Mouse (Mus musculus) midbrain, embryonic 14.5 days (tissue): ENCODE results near the gene Gm16506. TPM values are rescaled to one million over a fixed set of nuclear protein-coding genes. Genes with fewer than 3 reads are reported as not detected.
"Not testable (repeated sequence)": the region's sequence is repeated elsewhere in the genome, so short reads cannot be mapped to it uniquely, and the experiment has no call there.

Source experiments
- ATAC-seq: fragments of 200-750 bp; cut with Nextera tagmentation; 2 replicates; pipeline ENCODE4 v1.8.0; 2017; ENCODE audit warnings: moderate number of reproducible peaks, moderate library complexity; ENCODE audit not compliant: low FRiP score, low TSS enrichment
- DNase-seq: peaks from one replicate; pipeline ENCODE4 v3.0.0-alpha.2; 2015
- H3K27ac ChIP-seq: fragments of 300-500 bp; sonication (generic); replicated peaks from 2 replicates; pipeline ENCODE4 v1.5.1; 2014; ENCODE audit warnings: mild to moderate bottlenecking, low read depth, low read length, moderate library complexity
- H3K27me3 ChIP-seq: fragments of 300-500 bp; sonication (generic); 2 replicates; pipeline ENCODE4 v1.6.1; 2014; ENCODE audit warnings: low read length, control low read depth, mixed read lengths; ENCODE audit not compliant: control insufficient read depth, insufficient read depth
- H3K36me3 ChIP-seq: fragments of 300-500 bp; sonication (generic); 2 replicates; pipeline ENCODE4 v1.6.1; 2014; ENCODE audit warnings: low read length, control low read depth; ENCODE audit not compliant: control insufficient read depth, insufficient read depth
- H3K4me1 ChIP-seq: fragments of 300-500 bp; sonication (generic); 2 replicates; pipeline ENCODE4 v1.6.1; 2014; ENCODE audit warnings: mild to moderate bottlenecking, antibody characterized with exemption, low read length, control low read depth; ENCODE audit not compliant: control insufficient read depth, insufficient read depth
- H3K4me2 ChIP-seq: fragments of 300-500 bp; sonication (generic); 2 replicates; pipeline ENCODE4 v1.6.1; 2014; ENCODE audit warnings: mild to moderate bottlenecking, low read length, moderate library complexity
- H3K4me3 ChIP-seq: fragments of 300-500 bp; sonication (generic); replicated peaks from 2 replicates; pipeline ENCODE4 v1.5.1; 2014; ENCODE audit warnings: low read depth, low read length
- H3K9ac ChIP-seq: fragments of 300-500 bp; sonication (generic); replicated peaks from 2 replicates; pipeline ENCODE4 v1.6.1; 2014; ENCODE audit warnings: mild to moderate bottlenecking, low read length, moderate library complexity
- H3K9me3 ChIP-seq: fragments of 300-500 bp; sonication (generic); 2 replicates; pipeline ENCODE4 v1.6.1; 2016; ENCODE audit warnings: low read length, control low read depth, mixed read lengths; ENCODE audit not compliant: control insufficient read depth
- WGBS: fragments of 180-500 bp; shearing (Covaris S2); extraction: QIAGEN DNeasy Blood & Tissue Kit; methylation state at CpG from one replicate; pipeline ENCODE4 v1.1.7; 2014; 5-methylcytosine and 5-hydroxymethylcytosine counted together
- polyA plus RNA-seq: library from polyadenylated mRNA; unstranded; fragments of >200 nt; fragmentation: Nextera tagmentation; extraction: Ambion mirVana; gene quantifications from 2 replicates; pipeline ENCODE4 v1.2.1, GENCODE M21; 2014

Gm16506 gene
- not detected in 2 replicates for polyA plus RNA-seq

DNA sequence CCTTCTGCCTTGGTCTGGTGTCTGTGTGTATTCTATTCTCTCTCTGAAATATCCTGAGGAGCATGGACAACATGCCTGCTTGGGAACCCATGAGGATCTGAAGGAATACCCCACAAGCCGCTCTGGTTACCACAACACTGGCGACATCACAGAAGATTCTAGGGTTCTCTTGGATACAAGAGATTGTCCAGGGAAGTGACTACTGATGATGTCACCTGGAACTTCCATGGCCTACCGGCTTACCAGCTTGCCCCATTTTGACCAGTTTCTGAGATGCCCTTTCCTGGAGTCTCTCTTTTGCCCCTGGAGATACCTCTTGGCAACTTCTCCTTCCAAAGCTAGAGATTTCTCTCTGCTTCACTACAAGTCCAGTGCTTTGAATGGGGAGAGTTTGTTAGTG, at the start of gene Gm16506:
Gene Gm16506, minus strand, starts transcription at position 101 of the 400 bp plus-strand sequence.
- H3K27ac ChIP-seq, H3K9ac ChIP-seq, H3K27me3 ChIP-seq, H3K4me1 ChIP-seq, H3K9me3 ChIP-seq, H3K4me2 ChIP-seq, DNase-seq, H3K36me3 ChIP-seq, H3K4me3 ChIP-seq, ATAC-seq: not testable (repeated sequence)
- 92% methylated on average over 1 of the region's 3 CpGs for WGBS

DNA sequence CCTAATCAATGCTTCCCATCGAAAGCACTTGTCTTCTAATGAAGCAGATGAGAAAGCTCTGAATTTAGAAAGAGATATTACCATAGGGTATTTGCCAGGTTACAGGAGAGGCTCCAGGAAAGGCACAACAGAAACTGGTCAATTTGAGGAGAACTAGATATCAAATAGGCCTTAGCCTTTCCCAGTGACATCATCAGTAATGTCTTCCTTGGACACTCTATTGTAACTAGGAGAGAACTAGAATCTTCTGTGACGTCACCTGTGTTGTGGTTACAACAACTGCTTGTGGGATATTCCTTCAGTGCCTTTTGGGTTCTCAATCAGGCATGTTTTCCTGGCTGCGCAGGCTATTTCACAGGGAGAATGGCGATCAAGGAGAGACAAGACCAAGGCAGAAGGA, 20.3 kb upstream of the Gm16506 start, which contains the start of gene Gm6526:
Gene Gm6526, plus strand, starts transcription at position 301 of the 400 bp plus-strand sequence.
- not testable (repeated sequence) for H3K36me3 ChIP-seq, H3K4me1 ChIP-seq, H3K4me3 ChIP-seq, H3K27me3 ChIP-seq, ATAC-seq, H3K27ac ChIP-seq, DNase-seq, H3K4me2 ChIP-seq, H3K9me3 ChIP-seq, H3K9ac ChIP-seq
- 86% methylated on average over 4 of the region's 4 CpGs for WGBS

DNA sequence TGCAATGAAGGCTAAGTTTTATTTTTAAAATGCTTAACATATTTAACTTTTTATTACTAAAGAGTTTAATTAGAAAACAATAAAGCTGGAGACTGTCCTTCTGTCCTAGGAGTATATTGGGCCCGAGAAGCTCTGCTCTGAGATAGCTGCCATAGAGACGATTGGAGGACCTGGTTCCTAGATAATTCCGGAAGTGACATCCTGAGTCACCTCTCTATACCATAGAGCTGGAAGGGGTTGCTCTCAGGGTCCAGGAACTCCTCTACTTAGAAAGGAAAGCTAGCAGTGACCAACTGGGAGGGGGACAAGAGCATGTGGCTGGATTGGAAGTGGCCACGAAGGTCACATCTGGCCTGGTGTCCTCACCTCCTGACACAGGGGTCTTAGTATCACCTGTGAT, 29.7 kb downstream of the Gm16506 start, which contains the start of gene Gm7324:
Gene Gm7324, plus strand, starts transcription at position 208 of the 400 bp plus-strand sequence.
- ATAC-seq, H3K4me2 ChIP-seq, H3K27me3 ChIP-seq, DNase-seq, H3K4me3 ChIP-seq, H3K9me3 ChIP-seq, H3K9ac ChIP-seq, H3K27ac ChIP-seq, H3K4me1 ChIP-seq, H3K36me3 ChIP-seq: not testable (repeated sequence)
- 86% methylated on average over 4 of the region's 4 CpGs for WGBS

DNA sequence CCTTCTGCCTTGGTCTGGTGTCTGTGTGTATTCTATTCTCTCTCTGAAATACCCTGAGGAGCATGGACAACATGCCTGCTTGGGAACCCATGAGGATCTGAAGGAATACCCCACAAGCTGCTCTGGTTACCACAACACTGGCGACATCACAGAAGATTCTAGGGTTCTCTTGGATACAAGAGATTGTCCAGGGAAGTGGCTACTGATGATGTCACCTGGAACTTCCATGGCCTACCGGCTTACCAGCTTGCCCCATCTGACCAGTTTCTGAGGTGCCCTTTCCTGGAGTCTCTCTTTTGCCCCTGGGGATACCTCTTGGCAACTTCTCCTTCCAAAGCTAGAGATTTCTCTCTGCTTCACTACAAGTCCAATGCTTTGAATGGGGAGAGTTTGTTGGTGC, 50.2 kb downstream of the Gm16506 start, which contains the start of gene Gm8165:
Gene Gm8165, minus strand, starts transcription at position 101 of the 400 bp plus-strand sequence.
- not testable (repeated sequence) for H3K27me3 ChIP-seq, H3K9ac ChIP-seq, H3K4me3 ChIP-seq, H3K27ac ChIP-seq, DNase-seq, H3K4me2 ChIP-seq, H3K9me3 ChIP-seq, H3K36me3 ChIP-seq, ATAC-seq, H3K4me1 ChIP-seq
- no CpG with 5 or more reads among the region's 2 CpGs for WGBS

Other genes starting within 250 kb of the Gm16506 start
- gene Gm5799, start 183.9 kb downstream of the Gm16506 start, polyA plus RNA-seq, result 0.16 TPM in 1 of 2 replicates, not detected in the other
- gene Gm17654, start 148.3 kb downstream of the Gm16506 start, polyA plus RNA-seq, result not detected in 2 replicates
- not detected in 2 replicates for gene Gm10375, start 119.5 kb downstream of the Gm16506 start, polyA plus RNA-seq
- not detected in 2 replicates for gene Gm8165, start 50.3 kb downstream of the Gm16506 start, polyA plus RNA-seq
- 1.6 and 2.3 TPM in 2 replicates for gene Gm7324, start 29.7 kb downstream of the Gm16506 start, polyA plus RNA-seq
- not detected in 2 replicates for gene Gm6526, start 20.4 kb upstream of the Gm16506 start, polyA plus RNA-seq
- gene Gm8180, start 57.3 kb upstream of the Gm16506 start, polyA plus RNA-seq, result not detected in 2 replicates
- gene Ear1, start 148.0 kb upstream of the Gm16506 start, polyA plus RNA-seq, result not detected in 2 replicates
- gene Ear10, start 196.1 kb upstream of the Gm16506 start, polyA plus RNA-seq, result not detected in 2 replicates
- gene Gm8113, start 197.9 kb upstream of the Gm16506 start, polyA plus RNA-seq, result 3.7 and 5.4 TPM in 2 replicates
- not detected in 2 replicates for gene Ang5, start 229.6 kb upstream of the Gm16506 start, polyA plus RNA-seq